Mouse (Mus musculus) WW6 (cell line): ENCODE measurements around the gene Cckbr.
A peak's percentile ranks its signal among the peaks of the same experiment; 100 is the strongest.
"Not testable (repeated sequence)": the region's sequence is repeated elsewhere in the genome, so short reads cannot be mapped to it uniquely, and the experiment has no call there.

Experiments
- DNase-seq: peaks from one replicate; pipeline ENCODE4 v3.0.0-alpha.2; 2013; ENCODE audit warnings: low read depth, low spot score

Cckbr gene

GRCm38 (mm10) chr7:105425424-105426043 is at the start of gene Cckbr:
Gene Cckbr (plus strand): TSS chr7:105425731.
- peak; percentile 36 for DNase-seq

GRCm38 (mm10) chr7:105380329-105380728 is 45.2 kb upstream of the Cckbr start:
- no peak for DNase-seq

GRCm38 (mm10) chr7:105387696-105388095 is 37.8 kb upstream of the Cckbr start:
- no peak for DNase-seq

GRCm38 (mm10) chr7:105390236-105390635 is 35.3 kb upstream of the Cckbr start:
- DNase-seq: no peak

- no peak for DNase-seq
Observed at GRCm38 (mm10) chr7:105394606-105395005, 30.9 kb upstream of the Cckbr start.

GRCm38 (mm10) chr7:105395131-105395820 is 30.3 kb upstream of the Cckbr start:
- no peak for DNase-seq

- DNase-seq: no peak
Observed at GRCm38 (mm10) chr7:105396126-105396525, 29.4 kb upstream of the Cckbr start.

GRCm38 (mm10) chr7:105399058-105399934 is 26.2 kb upstream of the Cckbr start:
- no peak for DNase-seq

- DNase-seq: peak; percentile 97
Observed at GRCm38 (mm10) chr7:105399935-105400624, 25.5 kb upstream of the Cckbr start, which contains the start of gene Fam160a2. Gene Fam160a2 (minus strand): TSS chr7:105400054.

GRCm38 (mm10) chr7:105404268-105404667 is 21.3 kb upstream of the Cckbr start, which contains the start of gene Cnga4:
Gene Cnga4 (plus strand): TSS chr7:105404568.
- DNase-seq: no peak

- DNase-seq: no peak
Observed at GRCm38 (mm10) chr7:105406322-105406721, 19.2 kb upstream of the Cckbr start.

- not testable (repeated sequence) for DNase-seq
Observed at GRCm38 (mm10) chr7:105411874-105412632, 13.5 kb upstream of the Cckbr start.

- no peak for DNase-seq
Observed at GRCm38 (mm10) chr7:105414385-105414784, 11.1 kb upstream of the Cckbr start.

GRCm38 (mm10) chr7:105416529-105416928 is 9.0 kb upstream of the Cckbr start:
- no peak for DNase-seq

- no peak for DNase-seq
Observed at GRCm38 (mm10) chr7:105418106-105418505, 7.4 kb upstream of the Cckbr start.

GRCm38 (mm10) chr7:105420903-105421302 is 4.6 kb upstream of the Cckbr start:
- no peak for DNase-seq

- DNase-seq: no peak
Observed at GRCm38 (mm10) chr7:105424368-105424767, 1.2 kb upstream of the Cckbr start.

GRCm38 (mm10) chr7:105426051-105426450 is 520 bp downstream of the Cckbr start:
- DNase-seq: no peak

GRCm38 (mm10) chr7:105432058-105432457 is 6.5 kb downstream of the Cckbr start:
- DNase-seq: no peak

- no peak for DNase-seq
Observed at GRCm38 (mm10) chr7:105433859-105434258, 8.3 kb downstream of the Cckbr start.

GRCm38 (mm10) chr7:105434798-105435197 is 9.3 kb downstream of the Cckbr start:
- no peak for DNase-seq
